Mouse (Mus musculus) bone marrow macrophage, adult 2 months (primary cell): ENCODE measurements around the gene Ankrd33b. TPM values are rescaled to one million over a fixed set of nuclear protein-coding genes. Genes with fewer than 3 reads are reported as not detected.

Source experiments
- H3K27ac ChIP-seq: 2 replicates; pipeline ENCODE4 v1.5.1; 2012; ENCODE audit warnings: low read depth, low read length; ENCODE audit not compliant: insufficient read depth
- H3K4me1 ChIP-seq: 2 replicates; pipeline ENCODE4 v1.6.1; 2012; ENCODE audit warnings: low read length; ENCODE audit not compliant: control insufficient read depth, insufficient read depth
- H3K4me3 ChIP-seq: 2 replicates; pipeline ENCODE4 v1.5.1; 2012; ENCODE audit warnings: mild to moderate bottlenecking, low read length, moderate library complexity; ENCODE audit not compliant: insufficient read depth
- CTCF ChIP-seq: IDR thresholded peaks from 2 replicates; pipeline ENCODE4 v1.5.1; 2012; ENCODE audit warnings: low read depth, mild to moderate bottlenecking, low read length, moderate library complexity
- POLR2A ChIP-seq: IDR thresholded peaks from 2 replicates; pipeline ENCODE4 v1.6.1; 2012; ENCODE audit warnings: mild to moderate bottlenecking, low read depth, low read length, borderline replicate concordance
- polyA plus RNA-seq: library from polyadenylated mRNA; stranded (reverse); fragments of >200 nt; gene quantifications from 2 replicates; pipeline ENCODE4 v1.2.4, GENCODE M21; 2012; ENCODE audit not compliant: missing spikeins, insufficient read depth, insufficient read length

Ankrd33b gene
- polyA plus RNA-seq, 1 experiment: 7.8 TPM

DNA sequence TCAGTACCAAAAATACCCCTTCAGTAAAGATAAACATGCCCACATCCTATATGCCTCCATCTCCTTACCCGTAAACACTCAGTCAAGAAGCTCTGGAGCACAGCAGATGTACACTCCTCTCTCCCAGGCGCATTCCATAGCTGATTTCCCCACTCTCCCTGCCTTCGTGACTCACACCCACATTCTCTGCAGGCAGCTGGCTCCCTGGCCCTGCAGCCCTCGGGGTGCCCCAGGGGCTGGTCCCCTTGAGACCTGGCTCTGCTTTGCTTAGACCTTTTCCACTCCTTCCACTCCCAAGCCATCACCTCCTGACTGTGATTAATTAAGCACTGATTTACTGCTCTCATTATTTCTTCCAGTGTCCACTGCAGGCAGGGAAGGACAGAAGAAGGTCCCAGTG is 7.7 kb upstream of the Ankrd33b start:
- TF ChIP-seq POLR2A (no peak), CTCF (no peak)
- Histone ChIP-seq H3K4me3 (no peak overlapping the region), H3K4me1 (no peaks in the 10 kb centered on the region), H3K27ac (no peak overlapping the region)

GRCm38 (mm10) chr15:31369125-31369612 is 1.6 kb upstream of the Ankrd33b start:
- TF ChIP-seq CTCF (no peak), POLR2A (no peak)
- no peak overlapping the region for H3K4me3 ChIP-seq
- H3K27ac ChIP-seq: no peak overlapping the region
- H3K4me1 ChIP-seq: peaks cover 16% of the 10 kb centered on the region

GRCm38 (mm10) chr15:31368556-31368955 is 1.0 kb upstream of the Ankrd33b start:
- Histone ChIP-seq H3K4me3 (no peak overlapping the region), H3K4me1 (peaks cover 17% of the 10 kb centered on the region), H3K27ac (no peak overlapping the region)
- no peak for TF ChIP-seq POLR2A
- no peak for TF ChIP-seq CTCF

- TF ChIP-seq CTCF (no peak), POLR2A (no peak)
- no peak overlapping the region for H3K27ac ChIP-seq
- H3K4me3 ChIP-seq: peak overlapping the region; percentile 92
- peaks cover 17% of the 10 kb centered on the region for H3K4me1 ChIP-seq
Measured at GRCm38 (mm10) chr15:31366596-31367480, 688 bp downstream of the Ankrd33b start.

DNA sequence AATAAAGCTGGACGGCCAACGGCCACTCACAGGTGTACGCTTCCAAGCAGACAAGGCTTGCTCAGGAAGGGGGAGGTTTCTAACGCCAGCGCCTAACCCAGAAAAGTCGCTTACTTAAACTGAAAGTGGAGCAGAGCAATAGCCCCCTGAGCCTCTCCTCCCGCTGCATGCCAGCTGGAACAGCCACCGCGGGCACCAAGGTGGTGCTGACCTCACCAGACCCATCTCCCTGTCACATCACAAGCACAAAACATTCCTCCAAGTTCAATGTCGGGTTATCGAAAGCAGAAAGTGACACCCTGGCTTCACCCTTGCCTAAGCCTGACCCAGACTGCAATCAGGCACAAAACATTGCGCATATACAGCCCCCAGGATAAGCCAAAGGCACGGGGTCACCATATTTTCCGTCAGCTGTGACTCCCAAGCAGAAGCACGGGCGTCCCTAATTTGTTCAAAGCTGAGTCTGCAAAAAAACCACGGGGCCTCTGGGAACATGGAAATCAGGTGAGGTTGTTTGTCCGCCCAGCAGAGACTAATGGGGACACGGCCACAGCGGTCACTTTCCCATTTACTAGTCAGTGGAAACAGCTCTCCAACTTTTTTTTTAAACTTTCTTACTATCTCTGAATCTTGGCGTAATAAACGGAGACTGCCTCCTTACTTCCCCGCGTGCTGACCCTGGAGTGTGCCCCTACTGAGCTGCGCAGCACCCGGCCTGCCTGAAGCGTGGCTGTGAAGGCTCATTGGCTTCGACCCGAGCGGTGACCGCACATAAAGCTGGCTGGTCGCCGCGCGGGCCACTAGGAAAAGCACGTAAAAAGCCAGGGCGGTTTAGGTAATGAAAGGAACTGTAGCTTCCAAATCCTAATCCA is 1.6 kb downstream of the Ankrd33b start:
- Histone ChIP-seq H3K4me1 (peaks cover 17% of the 10 kb centered on the region), H3K4me3 (peak overlapping the region; percentile 92), H3K27ac (no peak overlapping the region)
- TF ChIP-seq POLR2A (no peak), CTCF (no peak)

DNA sequence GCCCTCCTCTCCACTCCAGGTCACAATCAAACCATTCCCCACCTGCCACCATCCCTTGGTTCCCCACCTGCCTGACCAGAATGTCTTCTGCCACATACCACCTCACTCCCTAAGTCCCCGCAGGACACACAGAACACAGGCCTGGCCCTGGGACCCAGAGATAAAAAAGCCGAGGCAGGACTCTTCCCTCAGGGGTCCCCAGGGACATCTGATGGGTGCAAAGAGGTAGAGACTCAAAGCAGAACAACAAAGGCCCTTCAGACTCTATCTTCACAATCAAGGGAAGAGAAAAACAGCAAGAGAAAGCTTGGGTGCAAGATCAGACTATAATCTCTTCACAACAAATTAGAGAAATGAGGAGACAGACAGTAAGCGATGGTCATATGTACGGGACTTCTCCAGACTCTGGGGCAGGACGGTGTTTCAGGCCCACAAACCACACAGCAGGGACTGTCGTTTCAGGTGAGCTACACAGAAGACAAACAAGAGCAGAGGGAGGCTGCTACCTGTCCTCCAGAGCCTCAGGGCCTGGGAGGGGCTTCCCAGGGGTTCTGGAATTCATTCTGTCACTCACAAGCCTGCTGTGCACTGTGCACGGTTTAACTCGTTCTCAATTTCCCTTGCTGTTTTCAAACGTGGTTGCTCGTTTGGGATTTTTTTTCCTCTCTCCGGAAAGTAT is 2.3 kb downstream of the Ankrd33b start:
- Histone ChIP-seq H3K27ac (no peak overlapping the region), H3K4me1 (peaks cover 17% of the 10 kb centered on the region), H3K4me3 (peak overlapping the region; percentile 92)
- TF ChIP-seq POLR2A (0 out of 2 replicates have a peak, but pooled peaks have one; percentile 26), CTCF (no peak)

GRCm38 (mm10) chr15:31364396-31364795 is 3.1 kb downstream of the Ankrd33b start:
- H3K4me1 ChIP-seq: peaks cover 17% of the 10 kb centered on the region
- no peak overlapping the region for H3K27ac ChIP-seq
- H3K4me3 ChIP-seq: no peak overlapping the region
- TF ChIP-seq CTCF (no peak), POLR2A (no peak)

DNA sequence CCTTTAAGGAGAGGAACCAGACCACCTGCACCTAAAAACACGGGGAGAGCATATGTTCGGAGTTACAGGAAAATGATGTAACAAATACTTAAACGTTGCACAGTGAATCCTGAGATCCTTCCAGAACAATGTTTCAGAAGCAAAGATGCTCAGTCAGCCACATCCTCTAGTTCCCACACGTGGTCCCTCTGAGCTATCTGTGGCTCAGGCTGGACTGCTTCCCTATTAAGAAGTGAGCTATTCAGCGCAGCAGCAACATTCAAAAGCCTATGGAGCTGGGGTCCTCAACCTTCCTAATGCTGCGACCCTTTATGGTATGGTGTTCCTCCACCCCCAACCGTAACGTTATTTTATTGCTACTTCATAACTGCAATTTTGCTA is 3.6 kb downstream of the Ankrd33b start:
- H3K4me1 ChIP-seq: peaks cover 14% of the 10 kb centered on the region
- no peak overlapping the region for H3K4me3 ChIP-seq
- H3K27ac ChIP-seq: no peak overlapping the region
- TF ChIP-seq POLR2A: no peak
- no peak for TF ChIP-seq CTCF

DNA sequence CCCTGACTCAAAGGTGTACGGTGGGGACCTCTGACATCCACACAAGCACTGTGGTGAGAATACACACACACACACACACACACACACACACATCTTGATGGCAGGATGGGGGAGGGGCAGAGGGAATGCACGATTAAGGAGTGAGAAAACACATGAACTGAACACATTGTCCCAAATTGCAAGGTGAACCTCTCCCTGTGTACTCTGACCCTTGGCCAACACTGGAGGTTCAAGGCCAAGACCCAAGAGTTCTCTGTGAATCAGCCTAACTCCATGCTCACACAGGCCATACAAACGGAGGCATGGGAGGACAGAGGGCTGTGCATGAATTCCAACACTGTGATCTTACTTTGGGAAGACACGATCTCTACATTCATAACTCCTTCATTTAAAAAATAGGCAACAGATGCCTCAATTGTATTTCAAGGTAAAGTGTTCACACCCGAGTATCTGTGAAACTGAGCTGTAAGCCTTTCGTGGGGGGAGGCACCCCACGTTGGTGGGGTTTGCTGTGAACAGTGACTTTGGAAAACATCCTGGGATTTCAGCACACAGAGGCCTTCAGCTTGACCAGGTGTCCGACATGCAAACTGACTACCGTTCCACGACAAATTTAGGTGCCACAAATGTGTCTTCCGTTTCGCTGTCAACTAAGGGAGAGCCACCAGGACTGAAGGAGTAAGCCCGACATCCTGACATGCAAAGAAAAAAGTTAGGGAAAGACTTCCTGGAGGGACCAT is 4.1 kb downstream of the Ankrd33b start:
- Histone ChIP-seq H3K4me3 (no peak overlapping the region), H3K27ac (no peak overlapping the region), H3K4me1 (peaks cover 12% of the 10 kb centered on the region)
- TF ChIP-seq CTCF (no peak), POLR2A (no peak)
